Mouse (Mus musculus) heart, postnatal 0 days (tissue): ENCODE data around the gene Rtl10. TPM values are rescaled to one million over a fixed set of nuclear protein-coding genes. Genes with fewer than 3 reads are reported as not detected.
"Not testable (repeated sequence)": the region's sequence is repeated elsewhere in the genome, so short reads cannot be mapped to it uniquely, and the experiment has no call there.

Experiments
- ATAC-seq: fragments of 200-750 bp; cut with Nextera tagmentation; 2 replicates; pipeline ENCODE4 v1.8.0; 2017; ENCODE audit warnings: low read depth, moderate number of reproducible peaks, moderate library complexity; ENCODE audit not compliant: insufficient read depth
- DNase-seq: peaks from one replicate; pipeline ENCODE4 v3.0.0-alpha.2; 2016; ENCODE audit warnings: low spot score
- H3K27ac ChIP-seq: fragments of 300-500 bp; sonication (generic); 2 replicates; pipeline ENCODE4 v1.5.1; 2014; ENCODE audit warnings: low read depth, mild to moderate bottlenecking
- H3K27me3 ChIP-seq: fragments of 300-500 bp; sonication (generic); 2 replicates; pipeline ENCODE4 v1.6.1; 2014; ENCODE audit warnings: low read length, mixed read lengths; ENCODE audit not compliant: control insufficient read depth, insufficient read depth
- H3K36me3 ChIP-seq: fragments of 300-500 bp; sonication (generic); replicated peaks from 2 replicates; pipeline ENCODE4 v1.6.1; 2014; ENCODE audit warnings: low read length, mixed read lengths; ENCODE audit not compliant: control insufficient read depth, insufficient read depth
- H3K4me1 ChIP-seq: fragments of 300-500 bp; sonication (generic); 2 replicates; pipeline ENCODE4 v1.6.1; 2014; ENCODE audit warnings: antibody characterized with exemption; ENCODE audit not compliant: control insufficient read depth, insufficient read depth
- H3K4me2 ChIP-seq: fragments of 300-500 bp; sonication (generic); 2 replicates; pipeline ENCODE4 v1.6.1; 2014; ENCODE audit warnings: low read depth, mild to moderate bottlenecking, low read length, moderate library complexity
- H3K4me3 ChIP-seq: fragments of 300-500 bp; sonication (generic); 2 replicates; pipeline ENCODE4 v1.5.1; 2014; ENCODE audit warnings: low read depth, low read length
- H3K9ac ChIP-seq: fragments of 300-500 bp; sonication (generic); replicated peaks from 2 replicates; pipeline ENCODE4 v1.6.1; 2014; ENCODE audit warnings: low read depth, low read length, mixed read lengths
- H3K9me3 ChIP-seq: fragments of 300-500 bp; sonication (generic); replicated peaks from 2 replicates; pipeline ENCODE4 v1.6.1; 2016; ENCODE audit warnings: low read length; ENCODE audit not compliant: control insufficient read depth
- CTCF ChIP-seq: IDR thresholded peaks from 2 replicates; pipeline ENCODE4 v1.5.1; 2016; ENCODE audit warnings: antibody characterized with exemption, control low read depth, low read depth
- EP300 ChIP-seq: IDR thresholded peaks from 2 replicates; pipeline ENCODE4 v1.6.1; 2016; ENCODE audit warnings: antibody characterized with exemption, low read depth
- WGBS: fragments of 180-500 bp; shearing (Covaris S2); extraction: QIAGEN DNeasy Blood & Tissue Kit; methylation state at CpG from one replicate; pipeline ENCODE4 v1.1.7; 2014; 5-methylcytosine and 5-hydroxymethylcytosine counted together
- polyA plus RNA-seq: library from polyadenylated mRNA; unstranded; fragments of >200 nt; fragmentation: Nextera tagmentation; extraction: Ambion mirVana; gene quantifications from 2 replicates; pipeline ENCODE4 v1.2.1, GENCODE M21; 2015
- total RNA-seq: library from RNA; depleted of rRNA; stranded (reverse); fragments of >200 nt; gene quantifications from 2 replicates; pipeline ENCODE4 v1.2.3, GENCODE M21; 2014; ENCODE audit warnings: low replicate concordance

Rtl10 gene
- total and polyA plus RNA-seq, 2 experiments from 2014 or later, result 0.42 to 0.94 TPM

DNA sequence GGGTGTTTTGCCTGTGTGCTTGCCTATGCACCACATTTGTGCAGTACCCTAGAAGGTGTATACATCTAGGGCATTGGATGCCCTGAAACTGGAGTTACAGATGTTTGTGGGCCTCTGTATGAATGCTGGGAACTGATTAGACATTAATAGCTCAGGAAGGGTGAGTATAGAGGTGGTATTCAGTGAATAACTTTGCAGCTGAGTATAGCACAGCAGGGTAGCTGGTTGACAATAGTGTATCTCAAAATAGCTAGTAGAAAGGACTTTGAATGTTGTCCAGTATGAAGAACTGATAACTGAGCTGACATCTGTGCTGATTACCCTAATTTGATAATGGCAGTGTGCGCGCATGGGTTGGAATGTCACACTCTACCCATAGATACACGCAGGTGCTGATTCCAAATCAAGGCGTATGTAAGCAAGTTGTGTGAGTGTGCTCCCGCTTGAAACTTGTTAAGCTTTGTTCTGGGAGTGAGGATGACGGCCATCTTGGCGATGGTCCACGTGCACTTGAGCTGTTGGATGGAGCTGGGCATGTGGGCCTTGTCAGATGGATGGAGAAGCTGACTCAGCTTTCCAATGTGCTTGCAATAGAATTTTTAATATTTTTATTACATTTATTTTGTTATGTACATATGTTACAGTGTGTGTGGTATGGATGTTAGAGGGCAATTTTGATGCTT, 25.0 kb downstream of the Rtl10 start:
- H3K4me3 ChIP-seq, result no peak overlapping the region
- H3K4me2 ChIP-seq, result no peak overlapping the region
- no peaks in the 10 kb centered on the region for H3K9me3 ChIP-seq
- no peak for TF ChIP-seq CTCF
- no peak for TF ChIP-seq EP300
- no peaks in the 10 kb centered on the region for H3K27me3 ChIP-seq
- peak; percentile 64 for ATAC-seq
- peak overlapping the region; percentile 39 for H3K27ac ChIP-seq
- WGBS, result 29% methylated on average over 8 of the region's 8 CpGs
- no peaks in the 10 kb centered on the region for H3K4me1 ChIP-seq
- no peak overlapping the region for H3K9ac ChIP-seq
- H3K36me3 ChIP-seq, result no peaks in the 10 kb centered on the region
- no peak for DNase-seq

- H3K9ac ChIP-seq, result no peak overlapping the region
- no peak overlapping the region for H3K27ac ChIP-seq
- no peaks in the 10 kb centered on the region for H3K4me1 ChIP-seq
- H3K4me3 ChIP-seq, result no peak overlapping the region
- 76% methylated on average over 5 of the region's 5 CpGs for WGBS
- H3K4me2 ChIP-seq, result no peak overlapping the region
- DNase-seq (no peak), ATAC-seq (no peak)
- TF ChIP-seq CTCF (no peak), EP300 (no peak)
- H3K36me3 ChIP-seq, result no peaks in the 10 kb centered on the region
- no peaks in the 10 kb centered on the region for H3K27me3 ChIP-seq
- H3K9me3 ChIP-seq, result 0 out of 2 replicates have a peak, but pooled peaks cover 6% of the 10 kb centered on the region
Measured at GRCm38 (mm10) chr16:18528656-18529055, 30.0 kb downstream of the Rtl10 start.

GRCm38 (mm10) chr16:18533061-18533460, 34.4 kb downstream of the Rtl10 start:
- not testable (repeated sequence) for H3K9ac ChIP-seq, DNase-seq, H3K27me3 ChIP-seq, H3K4me1 ChIP-seq, H3K36me3 ChIP-seq, H3K27ac ChIP-seq, H3K9me3 ChIP-seq, H3K4me2 ChIP-seq, H3K4me3 ChIP-seq
- 95% methylated on average over 7 of the region's 7 CpGs for WGBS
- ATAC-seq, result peak; percentile 100

DNA sequence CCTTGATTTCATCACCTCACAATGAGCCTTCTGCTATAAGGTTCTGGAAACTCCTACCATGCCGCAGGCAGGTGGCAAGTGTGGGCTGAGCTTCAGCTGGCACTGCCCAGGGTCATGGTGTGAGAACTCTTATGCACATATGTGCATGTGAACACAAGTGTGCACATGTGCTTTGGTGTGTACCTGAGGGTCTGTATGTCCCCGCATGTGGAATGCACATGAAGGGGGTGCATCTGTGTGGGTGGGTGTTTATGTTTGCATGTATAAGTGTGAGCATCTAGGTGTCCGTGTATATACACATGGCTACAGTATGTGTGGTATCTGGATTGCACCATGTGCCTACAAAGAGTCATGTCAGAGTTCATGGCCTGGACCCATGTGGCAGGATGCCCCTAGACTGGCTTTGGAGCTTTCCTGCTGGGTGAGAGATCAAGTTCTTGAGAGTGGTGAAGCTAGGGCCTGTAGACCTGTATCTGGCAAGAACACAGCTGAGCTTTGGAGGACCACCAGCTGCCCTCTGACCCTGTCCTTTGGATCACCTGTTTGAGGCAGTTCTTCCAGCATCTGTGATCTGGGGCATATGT, 38.8 kb downstream of the Rtl10 start:
- no peak for ATAC-seq

DNA sequence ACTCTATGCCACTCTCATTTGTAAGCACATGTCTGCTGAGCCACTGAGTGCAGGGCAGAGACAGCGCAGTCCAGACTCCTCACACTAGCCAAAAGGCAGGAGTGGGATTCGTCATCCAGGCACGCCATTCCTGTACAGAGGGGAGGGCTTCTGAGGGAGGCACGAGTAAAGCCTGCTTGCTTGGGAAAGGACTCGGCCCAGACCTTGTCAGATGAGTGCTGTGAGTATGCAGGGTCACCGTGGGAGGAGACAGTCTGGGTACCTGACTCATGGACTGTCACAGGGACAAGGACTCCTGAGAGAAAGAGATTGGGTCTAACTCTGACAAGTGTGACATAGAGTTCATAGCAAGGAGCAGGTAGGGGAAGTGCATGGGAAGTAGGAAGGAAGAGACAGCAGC, 40.6 kb downstream of the Rtl10 start:
- Histone ChIP-seq H3K9ac (no peak overlapping the region), H3K27ac (no peak overlapping the region), H3K27me3 (no peaks in the 10 kb centered on the region), H3K4me2 (no peak overlapping the region), H3K9me3 (no peaks in the 10 kb centered on the region), H3K4me1 (no peaks in the 10 kb centered on the region), H3K4me3 (no peak overlapping the region), H3K36me3 (no peaks in the 10 kb centered on the region)
- TF ChIP-seq EP300 (no peak), CTCF (no peak)
- ATAC-seq (no peak), DNase-seq (no peak)
- 61% methylated on average over 6 of the region's 6 CpGs for WGBS

More for the DNA sequence above, 38.8 kb downstream of the Rtl10 start:
- H3K36me3 ChIP-seq, result no peaks in the 10 kb centered on the region
- H3K4me2 ChIP-seq, result no peak overlapping the region
- H3K27me3 ChIP-seq, result no peaks in the 10 kb centered on the region
- WGBS, result 88% methylated on average over 3 of the region's 3 CpGs
- no peak overlapping the region for H3K27ac ChIP-seq
- H3K9ac ChIP-seq, result no peak overlapping the region
- TF ChIP-seq CTCF, result no peak
- no peak for TF ChIP-seq EP300
- no peaks in the 10 kb centered on the region for H3K4me1 ChIP-seq
- H3K4me3 ChIP-seq, result no peak overlapping the region
- DNase-seq, result no peak
- H3K9me3 ChIP-seq, result no peaks in the 10 kb centered on the region
